Mouse (Mus musculus): ENCODE results near the gene Esr2.
"Not testable (repeated sequence)": the region's sequence is repeated elsewhere in the genome, so short reads cannot be mapped to it uniquely, and the experiment has no call there.

Gene Esr2

GRCm38 (mm10) chr12:76165641-76166040 lies 11.4 kb downstream of the Esr2 start:
- no peak for DNase-seq (ENCODE audit: extremely low read depth, low read depth, low spot score)

- DNase-seq (ENCODE audit: extremely low read depth, low read depth, low spot score) = not testable (repeated sequence)
Observed at GRCm38 (mm10) chr12:76152389-76152788, 24.7 kb downstream of the Esr2 start.

DNA sequence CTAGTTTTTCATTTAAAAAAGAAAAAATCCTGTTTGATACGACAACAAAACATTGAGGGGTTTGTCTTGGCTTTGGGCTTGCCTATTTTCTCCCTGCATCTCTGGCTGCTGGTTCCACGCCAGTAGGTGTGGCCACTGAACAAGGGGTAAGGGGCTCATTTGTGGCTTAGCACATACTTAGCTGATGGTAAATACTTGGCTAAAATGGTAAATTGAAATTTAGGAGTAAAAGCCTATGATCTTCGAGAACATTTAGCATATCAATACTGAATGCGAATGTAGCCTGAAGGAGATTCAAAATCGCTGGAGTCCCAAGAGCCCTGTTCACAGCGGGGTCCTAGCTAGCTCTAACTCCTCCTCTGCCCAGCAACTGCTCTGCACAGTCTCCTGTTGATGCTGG lies 40.4 kb downstream of the Esr2 start:
- DNase-seq (ENCODE audit: extremely low read depth, low read depth, low spot score) = no peak

DNA sequence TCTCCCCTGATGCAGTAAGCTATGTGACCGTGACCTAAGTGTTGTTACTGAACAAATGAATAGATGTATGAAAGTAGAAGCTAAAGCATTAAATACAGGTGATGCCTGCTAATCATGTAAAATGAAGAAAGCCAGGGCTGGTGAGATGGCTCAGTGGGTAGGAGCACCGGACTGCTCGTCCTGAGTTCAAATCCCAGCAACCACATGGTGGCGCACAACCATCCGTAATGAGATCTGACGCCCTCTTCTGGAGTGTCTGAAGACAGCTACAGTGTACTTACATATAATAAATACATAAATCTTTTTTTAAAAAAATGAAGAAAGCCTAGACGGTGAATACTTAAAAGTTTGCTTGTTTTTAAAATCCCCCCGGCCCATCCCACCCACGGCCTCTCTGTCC lies 44.0 kb downstream of the Esr2 start:
- DNase-seq (ENCODE audit: extremely low read depth, low read depth, low spot score) = not testable (repeated sequence)

- no peak for DNase-seq (ENCODE audit: extremely low read depth, low read depth, low spot score)
Observed at GRCm38 (mm10) chr12:76132591-76132990, 44.5 kb downstream of the Esr2 start.

GRCm38 (mm10) chr12:76130891-76131290 lies 46.2 kb downstream of the Esr2 start:
- DNase-seq (ENCODE audit: extremely low read depth, low read depth, low spot score) = no peak

DNA sequence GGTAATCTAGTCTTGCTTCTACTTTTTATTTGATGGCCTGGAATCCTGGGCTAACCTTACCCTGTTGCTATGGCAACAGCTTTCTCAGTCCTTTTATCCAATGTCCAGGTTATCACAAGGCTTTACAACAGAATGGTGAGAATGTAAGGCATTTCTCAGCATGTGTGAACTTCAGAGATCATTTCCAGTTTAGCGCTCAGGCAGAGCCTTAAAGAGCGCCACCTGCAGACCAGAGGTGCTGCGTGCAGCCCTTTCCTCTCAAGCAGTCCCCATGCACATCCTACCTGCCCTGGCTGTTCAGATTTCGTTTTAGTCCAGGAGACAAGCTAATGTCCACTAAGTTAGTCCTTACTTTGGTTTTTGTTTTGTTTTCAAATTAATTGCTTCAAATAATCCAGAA lies 46.8 kb downstream of the Esr2 start:
- DNase-seq (ENCODE audit: extremely low read depth, low read depth, low spot score) = no peak

DNA sequence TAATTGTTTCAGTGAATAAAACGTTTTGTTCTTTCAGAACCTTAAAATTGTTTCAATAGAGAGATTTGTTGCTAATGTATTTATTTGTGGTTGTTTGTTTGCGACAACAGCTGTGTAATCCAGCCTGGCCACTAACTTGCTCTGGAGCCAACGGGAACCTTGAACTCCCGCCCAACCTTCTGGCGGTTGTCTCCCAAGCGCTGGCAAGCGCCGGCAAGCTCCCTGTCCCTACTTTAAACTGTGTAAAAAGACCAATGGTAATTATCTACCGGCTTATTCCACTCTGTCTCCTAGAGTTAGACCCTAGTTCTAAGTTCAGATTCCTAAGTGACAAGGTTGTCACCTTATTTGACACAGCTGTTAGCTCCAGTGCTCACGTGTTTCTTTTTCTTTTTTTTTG lies 48.2 kb downstream of the Esr2 start:
- DNase-seq (ENCODE audit: extremely low read depth, low read depth, low spot score) = no peak

DNA sequence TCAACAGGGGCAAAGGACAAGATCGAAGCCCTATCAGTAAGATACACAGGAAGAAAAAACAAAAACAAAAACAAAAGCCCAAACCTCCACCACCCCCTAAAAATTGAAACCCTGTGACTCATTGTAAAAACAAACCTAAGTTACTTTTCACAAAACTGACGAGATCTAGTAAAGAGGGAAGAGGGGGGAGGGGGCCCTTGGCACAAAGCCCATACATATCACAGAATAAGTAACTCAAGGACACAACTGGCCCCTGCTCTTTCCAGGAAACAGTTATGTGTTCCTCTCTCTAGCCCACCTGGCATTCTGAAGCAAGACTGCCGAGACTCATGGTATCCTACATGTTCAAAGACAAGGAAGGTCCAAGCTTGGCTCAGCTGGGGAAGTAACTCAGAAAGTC lies 48.8 kb downstream of the Esr2 start:
- no peak for DNase-seq (ENCODE audit: extremely low read depth, low read depth, low spot score)

DNA sequence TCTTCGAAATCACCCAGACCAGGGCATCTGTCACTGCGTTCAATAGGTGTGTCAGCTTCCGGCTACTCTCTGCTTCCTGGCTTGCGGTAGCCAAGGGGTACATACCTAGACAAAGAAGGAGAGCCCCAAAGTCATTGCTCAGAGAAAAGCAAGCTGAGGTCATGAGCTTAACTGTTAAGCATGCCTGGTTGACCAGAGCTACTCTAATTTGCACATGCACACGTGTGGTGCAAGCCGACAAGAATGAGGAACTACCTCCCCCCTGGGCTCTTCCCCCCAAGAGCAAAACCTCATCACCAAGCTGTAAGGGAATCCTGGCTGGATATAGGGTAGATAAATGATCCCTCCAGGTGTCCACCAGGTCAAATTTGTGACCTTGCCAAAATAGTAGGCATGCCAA lies 53.8 kb downstream of the Esr2 start:
- DNase-seq (ENCODE audit: extremely low read depth, low read depth, low spot score) = no peak

GRCm38 (mm10) chr12:76117632-76118153 lies 59.4 kb downstream of the Esr2 start:
- no peak for DNase-seq (ENCODE audit: extremely low read depth, low read depth, low spot score)

- no peak for DNase-seq (ENCODE audit: extremely low read depth, low read depth, low spot score)
Observed at GRCm38 (mm10) chr12:76116577-76116976, 60.5 kb downstream of the Esr2 start.

DNA sequence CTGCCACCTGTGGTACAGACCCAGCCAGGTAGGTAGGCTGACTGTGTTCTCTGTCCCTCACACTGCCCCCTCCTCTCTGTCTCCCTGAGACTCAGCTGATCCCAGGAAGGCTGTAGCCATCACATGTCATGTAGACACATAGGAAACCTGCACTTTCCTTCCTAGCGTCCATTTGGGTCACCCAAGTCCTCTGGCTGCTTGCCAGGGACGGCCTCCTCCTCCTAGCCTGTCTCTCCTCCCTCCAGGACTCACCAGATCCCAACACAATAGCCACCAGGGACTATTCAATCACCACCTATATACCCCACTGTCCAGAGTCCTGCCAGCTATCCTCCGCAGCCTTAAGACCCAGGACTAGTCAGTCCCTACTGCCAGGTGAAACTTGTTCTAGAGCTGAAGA lies 66.0 kb downstream of the Esr2 start:
- DNase-seq (ENCODE audit: extremely low read depth, low read depth, low spot score) = no peak

- no peak for DNase-seq (ENCODE audit: extremely low read depth, low read depth, low spot score)
Observed at GRCm38 (mm10) chr12:76109646-76110405, 67.2 kb downstream of the Esr2 start.

DNA sequence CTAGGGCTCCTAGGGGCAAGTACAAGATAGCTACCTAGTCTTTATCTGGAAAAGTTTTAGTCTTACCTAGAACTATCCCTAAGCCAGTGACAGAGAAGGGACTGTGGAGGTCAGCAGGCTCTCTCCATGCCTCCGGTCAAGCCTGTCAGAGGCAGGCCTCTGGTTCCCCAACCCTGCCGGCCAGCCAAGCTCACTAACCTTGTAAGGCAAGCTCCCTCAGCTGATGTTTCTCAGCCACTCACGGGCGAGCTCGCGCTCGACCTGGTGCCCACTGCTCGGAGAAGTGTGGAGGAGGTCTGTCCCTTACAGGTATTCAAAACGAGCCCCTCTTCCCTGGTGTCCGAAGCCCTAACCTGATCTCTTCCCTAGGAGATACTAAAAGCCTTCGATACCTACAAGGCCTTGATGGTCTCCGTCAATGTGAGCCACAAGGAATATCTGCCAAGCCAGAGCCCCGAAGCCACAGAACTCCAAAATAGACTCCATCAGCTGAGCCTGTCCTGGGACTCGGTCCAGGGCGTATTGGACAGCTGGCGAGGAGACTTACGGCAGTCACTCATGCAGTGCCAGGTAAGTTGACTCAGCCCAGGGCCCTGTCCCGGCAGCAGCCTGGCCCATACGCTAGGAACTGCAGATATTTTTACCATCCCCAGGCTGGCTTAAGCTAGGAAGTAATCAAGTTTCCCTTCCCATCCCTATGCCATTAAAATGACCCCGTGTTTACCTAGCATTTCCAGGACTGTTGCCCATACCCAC lies 72.3 kb downstream of the Esr2 start:
- DNase-seq (ENCODE audit: extremely low read depth, low read depth, low spot score) = no peak

- no peak for DNase-seq (ENCODE audit: extremely low read depth, low read depth, low spot score)
Observed at GRCm38 (mm10) chr12:76102621-76103020, 74.4 kb downstream of the Esr2 start.

DNA sequence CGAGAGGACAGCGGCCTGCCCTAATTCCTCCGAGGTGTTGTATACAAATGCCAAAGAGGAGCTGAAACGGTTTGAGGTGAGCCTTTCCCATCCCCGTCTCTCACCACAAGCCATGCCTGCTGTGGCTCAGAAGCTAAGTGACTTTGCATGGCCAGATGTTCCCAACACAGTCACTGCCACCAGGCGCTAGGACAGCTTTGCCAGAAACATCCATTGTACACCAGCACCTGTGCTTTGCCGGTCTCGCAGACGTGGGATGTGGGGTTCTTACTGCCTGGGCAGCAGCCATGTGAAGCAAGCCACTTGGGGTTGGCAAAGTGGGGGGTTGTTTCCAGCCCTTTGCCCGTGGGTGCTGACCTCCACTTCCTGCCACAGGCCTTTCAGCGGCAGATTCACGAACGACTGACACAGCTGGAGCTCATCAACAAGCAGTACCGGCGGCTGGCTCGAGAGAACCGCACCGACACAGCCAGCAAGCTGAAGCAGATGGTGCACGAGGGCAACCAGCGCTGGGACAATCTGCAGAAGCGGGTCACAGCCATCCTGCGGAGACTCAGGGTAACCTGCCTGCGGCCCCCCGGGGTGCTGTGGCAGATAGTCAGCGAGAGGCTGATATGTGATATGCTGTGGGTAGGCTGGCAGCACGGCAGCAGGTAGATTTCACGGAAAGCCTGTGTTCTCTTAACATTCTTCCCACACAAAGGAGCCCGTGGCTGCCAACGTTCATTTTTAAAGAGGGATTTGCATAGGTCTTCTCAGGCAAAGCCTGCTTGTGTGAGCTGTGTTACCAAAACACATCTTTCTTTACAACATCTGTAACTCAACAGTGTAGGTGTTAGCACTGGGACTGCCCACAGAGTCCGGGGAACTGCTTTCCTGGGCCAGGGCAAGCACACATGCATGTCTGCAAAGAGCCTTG lies 81.7 kb downstream of the Esr2 start:
- DNase-seq (ENCODE audit: extremely low read depth, low read depth, low spot score) = no peak

GRCm38 (mm10) chr12:76093613-76094588 lies 83.2 kb downstream of the Esr2 start:
- no peak for DNase-seq (ENCODE audit: extremely low read depth, low read depth, low spot score)

GRCm38 (mm10) chr12:76092789-76093466 lies 84.1 kb downstream of the Esr2 start:
- DNase-seq (ENCODE audit: extremely low read depth, low read depth, low spot score) = no peak

Data from fat pad, adult 2 months (tissue).